Mouse (Mus musculus) cerebellum, postnatal 4 days (tissue): ENCODE data around the gene Ush1g.

Experiments
- DNase-seq, 2 experiments: peaks; one replicate each; pipeline ENCODE4 v3.0.0; 2022; ENCODE audit warnings: low spot score in 2 of 2, mixed read lengths in 1 of 2

The Ush1g gene

DNA sequence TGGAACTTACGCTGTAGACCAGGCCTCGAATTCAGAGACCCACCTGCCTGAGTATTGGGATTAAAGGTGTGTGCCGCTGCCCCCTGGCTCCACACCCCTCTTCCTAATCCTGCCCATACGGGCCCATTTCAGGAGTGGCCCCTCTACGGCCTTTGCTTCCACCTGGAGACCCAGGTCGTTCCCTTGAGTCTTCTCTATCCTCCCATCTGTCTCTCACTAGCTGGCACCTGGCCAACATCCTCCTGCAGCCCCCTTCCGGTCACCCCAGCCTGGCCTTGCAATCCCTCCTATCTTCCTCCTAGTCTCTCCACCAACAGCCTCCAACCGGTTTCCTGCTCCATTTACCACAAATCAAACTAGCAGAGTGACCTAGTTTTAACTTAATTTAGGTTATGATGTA lies 32.0 kb downstream of the Ush1g start:
- DNase-seq, result no peak

DNA sequence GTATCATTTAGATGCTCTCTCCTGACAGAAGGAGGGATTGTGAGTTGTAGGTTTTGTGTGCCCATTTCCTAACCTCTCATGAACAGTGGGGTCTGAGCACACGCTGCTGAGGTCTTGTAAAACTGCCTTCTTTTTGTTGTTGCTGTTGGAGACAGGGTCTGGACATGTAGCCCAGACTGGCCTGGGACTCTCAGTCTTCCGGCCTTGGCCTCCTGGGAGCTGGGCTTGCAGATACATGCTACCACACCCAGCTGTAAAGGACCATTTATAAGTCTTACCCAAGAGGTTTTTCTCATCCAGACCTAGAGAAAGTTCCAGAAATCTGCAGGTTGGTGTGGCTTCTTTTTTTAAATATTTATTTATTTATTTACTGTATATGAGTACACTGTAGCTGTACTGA lies 33.5 kb downstream of the Ush1g start:
- DNase-seq, result no peak

- no peak for DNase-seq
Observed at GRCm38 (mm10) chr11:115287386-115287785, 34.5 kb downstream of the Ush1g start.

- DNase-seq, result no peak
Observed at GRCm38 (mm10) chr11:115286201-115286993, 35.4 kb downstream of the Ush1g start.

DNA sequence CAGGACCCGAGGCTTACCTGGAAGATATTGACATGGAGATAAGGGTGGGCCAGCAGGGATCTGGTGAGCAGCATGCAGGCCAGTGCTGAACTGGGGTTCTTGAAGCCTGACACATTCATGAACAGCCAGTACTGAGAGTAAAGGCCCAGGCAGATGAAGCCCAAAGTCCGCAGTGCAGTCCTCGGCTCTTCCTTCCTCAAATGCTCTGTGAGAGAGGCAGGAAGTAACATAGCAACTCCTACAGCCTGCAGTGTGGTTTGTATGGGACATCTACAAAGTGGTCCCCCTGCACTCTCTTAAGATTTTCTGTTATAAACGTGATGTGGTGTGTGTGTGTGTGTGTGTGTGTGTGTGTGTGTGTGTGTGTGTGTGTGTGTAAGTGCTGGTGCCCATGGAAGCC lies 36.6 kb downstream of the Ush1g start:
- DNase-seq, result no peak

- DNase-seq, result no peak
Observed at GRCm38 (mm10) chr11:115283891-115284620, 37.8 kb downstream of the Ush1g start.

DNA sequence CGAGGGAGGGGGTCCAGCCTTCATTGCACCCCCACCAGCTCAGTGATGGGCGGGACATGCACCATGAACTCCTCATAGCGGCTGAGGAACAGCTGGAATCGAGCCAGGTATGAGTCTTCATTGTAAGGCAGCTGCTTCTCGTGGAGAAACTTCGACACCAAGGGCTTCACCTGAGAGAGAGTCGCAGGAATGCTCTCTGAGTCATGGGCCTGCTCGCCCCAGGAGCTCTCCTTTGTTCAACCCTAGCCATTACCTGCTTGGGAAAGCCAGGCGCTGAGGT lies 38.4 kb downstream of the Ush1g start:
- DNase-seq, result no peak

DNA sequence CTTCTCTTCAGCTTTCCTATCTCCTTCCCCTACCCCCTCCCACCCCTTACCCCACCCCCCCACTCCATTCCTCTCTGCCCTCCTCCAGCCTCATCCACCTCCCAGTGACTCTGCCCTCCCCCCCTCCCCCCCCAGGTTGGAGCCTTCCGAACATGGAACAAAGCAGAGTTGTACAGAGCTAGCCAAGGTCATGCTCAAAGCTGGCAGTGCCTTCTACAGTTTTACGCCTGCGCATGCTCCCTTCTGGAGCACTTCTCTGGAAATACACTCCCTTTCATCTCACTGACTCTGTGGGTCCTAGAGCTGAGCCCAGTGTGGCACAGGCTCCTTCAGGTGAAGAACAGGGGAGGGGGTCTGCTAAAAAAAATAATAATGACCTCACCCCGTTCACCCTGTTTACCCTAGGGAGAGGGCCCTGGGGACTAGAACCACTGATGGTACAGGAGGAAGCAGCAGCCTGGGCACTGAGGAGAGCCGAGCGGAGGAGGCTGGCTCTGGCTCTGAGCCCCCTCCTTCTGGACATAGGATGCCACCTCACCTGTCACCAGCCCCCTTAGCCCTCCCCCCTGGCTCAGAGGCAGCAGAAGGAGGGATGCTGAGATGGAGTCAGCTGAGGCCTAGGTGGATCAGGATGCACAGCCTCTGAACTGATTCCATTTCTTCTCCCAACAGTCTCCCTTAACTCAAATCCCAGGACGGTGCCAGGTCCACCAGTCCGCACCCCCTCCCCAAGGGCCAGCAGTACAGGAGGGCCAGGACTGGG lies 38.9 kb downstream of the Ush1g start:
- no peak for DNase-seq

DNA sequence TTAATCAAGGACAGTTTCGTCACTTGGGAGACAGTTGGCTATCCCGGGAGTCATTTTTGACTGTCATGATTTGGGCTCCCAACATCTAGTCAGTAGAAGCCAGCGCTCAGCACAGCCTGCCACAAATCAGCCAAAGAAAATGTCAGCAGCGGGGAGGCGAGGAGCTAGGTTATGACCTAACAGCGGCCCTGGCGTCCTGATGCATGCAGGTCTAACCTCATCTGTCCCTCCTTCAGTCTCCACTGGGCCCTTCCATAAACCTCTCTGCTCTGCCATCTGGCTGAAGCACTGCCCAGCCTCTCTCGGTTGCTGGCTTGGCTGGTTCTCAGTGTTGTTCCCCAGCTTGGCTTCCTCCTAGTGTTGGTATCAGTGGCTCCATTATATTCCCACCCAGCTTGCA lies 39.5 kb downstream of the Ush1g start:
- no peak for DNase-seq

DNA sequence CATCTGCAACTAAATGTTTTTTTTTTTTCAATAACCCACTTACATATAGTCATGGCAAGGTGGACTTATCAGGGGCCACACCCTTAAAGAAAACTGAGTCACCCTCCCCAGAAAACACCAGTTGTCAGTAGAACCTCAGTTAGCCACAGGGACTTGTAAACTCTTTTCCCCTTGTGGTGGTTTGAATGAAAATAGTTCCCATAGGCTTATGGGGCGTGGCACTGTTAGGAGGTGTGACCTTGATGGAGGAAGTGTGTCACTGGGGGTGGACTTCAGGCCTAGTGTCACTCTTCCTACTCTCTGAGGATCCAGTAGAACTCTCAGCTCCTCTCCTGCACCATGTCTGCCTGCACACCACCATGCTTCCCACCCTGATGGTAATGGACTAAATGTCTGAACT lies 42.1 kb downstream of the Ush1g start:
- DNase-seq, result no peak

GRCm38 (mm10) chr11:115278176-115278575 lies 43.7 kb downstream of the Ush1g start:
- DNase-seq, result no peak

- no peak for DNase-seq
Observed at GRCm38 (mm10) chr11:115277604-115277975, 44.3 kb downstream of the Ush1g start.

DNA sequence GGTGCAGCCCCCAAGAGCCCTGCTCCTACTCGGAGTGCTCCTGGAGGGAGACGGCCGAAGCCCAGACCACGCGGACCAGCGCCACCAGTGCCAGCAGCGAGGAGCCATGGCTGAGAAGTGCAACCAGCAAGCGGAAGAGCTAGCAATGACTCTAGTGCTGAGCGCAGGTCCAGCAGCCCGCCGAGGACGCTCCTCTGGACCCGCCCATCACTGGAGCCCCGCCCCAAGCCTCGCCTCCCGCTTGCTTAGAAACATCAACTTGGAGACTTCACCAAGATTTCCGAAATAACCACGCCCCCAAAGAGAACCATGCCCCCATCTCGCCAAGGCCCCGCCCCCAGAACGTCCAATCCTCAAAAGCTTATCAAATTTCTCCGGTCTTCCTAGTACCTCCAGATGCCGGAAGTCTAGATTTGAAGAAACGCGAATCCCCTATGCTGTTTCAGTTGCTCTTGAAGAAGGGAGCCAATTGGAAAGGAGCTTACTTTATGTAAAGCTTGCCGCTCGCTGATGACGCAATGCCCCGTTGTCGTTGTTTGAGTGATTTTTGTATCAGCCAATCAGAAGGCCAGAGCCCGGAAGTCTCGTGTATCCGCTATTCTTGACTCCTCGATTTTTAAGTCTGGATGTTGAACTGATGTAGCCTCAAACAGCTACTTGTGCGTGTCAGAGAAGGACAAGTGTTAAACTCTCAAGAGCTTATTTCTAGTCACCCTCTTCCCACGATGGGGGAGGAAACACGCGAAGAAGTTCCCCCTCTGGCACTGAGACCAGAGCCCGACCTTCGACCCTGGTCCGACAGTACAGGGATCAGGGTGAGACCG lies 44.8 kb downstream of the Ush1g start, which contains the start of gene Fdxr:
Gene Fdxr, minus strand, starts transcription at position 271 of the 824 bp plus-strand sequence.
- peak; percentile 88 to 93 for DNase-seq

DNA sequence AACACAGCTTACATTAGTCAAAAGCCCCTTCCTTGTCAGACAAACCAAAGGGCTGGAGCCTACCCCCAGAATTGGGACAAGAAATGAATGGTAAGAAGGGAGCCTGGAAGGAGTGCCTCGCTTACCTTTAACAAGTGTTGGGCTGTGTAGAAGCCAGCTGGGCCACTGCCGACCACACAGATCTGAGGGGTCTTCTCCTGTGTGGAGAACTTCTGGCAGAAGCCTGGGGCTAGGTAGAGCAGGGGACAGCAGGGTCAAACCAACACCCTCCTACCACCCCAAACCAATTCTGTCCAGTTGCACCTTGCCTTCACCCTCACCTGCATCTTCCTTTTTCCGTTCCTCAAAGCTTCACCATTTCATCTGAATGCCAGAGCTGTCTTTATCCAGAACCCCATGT lies 45.9 kb downstream of the Ush1g start:
- no peak for DNase-seq

DNA sequence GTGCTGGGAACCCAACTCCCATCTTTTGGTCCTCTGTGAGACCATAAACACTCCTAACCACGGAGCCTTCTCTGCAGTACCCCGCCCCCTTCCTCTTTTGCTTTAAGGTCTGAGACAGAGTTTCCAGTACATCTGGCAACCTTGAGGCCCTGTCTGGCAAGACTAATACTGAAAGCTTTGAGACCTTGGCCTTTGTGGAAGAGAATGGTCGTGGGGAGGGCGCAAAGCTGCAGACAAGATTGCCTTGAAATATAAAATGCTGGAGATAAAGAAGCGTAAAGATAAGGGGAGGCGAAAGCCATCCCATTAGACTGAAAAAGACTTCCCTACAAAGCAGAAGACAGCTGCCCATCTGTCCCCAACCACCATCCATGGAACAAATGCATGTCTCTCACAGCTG lies 46.3 kb downstream of the Ush1g start:
- DNase-seq, result no peak

DNA sequence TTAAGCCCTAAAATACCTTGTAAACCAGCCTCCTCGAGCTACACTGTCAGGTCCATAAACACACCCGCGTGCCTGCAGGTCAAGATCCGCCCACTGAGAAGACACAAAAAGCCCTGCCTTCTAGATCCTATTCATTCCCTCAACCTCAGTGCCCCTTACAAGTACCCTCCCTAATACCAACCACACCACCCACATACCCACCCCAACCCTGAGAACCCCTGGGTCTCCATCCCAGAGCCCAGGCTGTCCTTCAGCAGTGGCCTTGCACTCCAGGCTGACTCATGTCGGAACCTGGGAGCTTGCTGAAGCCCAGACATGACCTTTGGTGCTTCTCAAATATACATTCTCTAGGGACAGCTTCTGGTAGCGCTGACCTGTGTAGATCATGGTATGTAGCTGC lies 47.1 kb downstream of the Ush1g start:
- no peak for DNase-seq

- no peak for DNase-seq
Observed at GRCm38 (mm10) chr11:115274178-115274577, 47.7 kb downstream of the Ush1g start.

DNA sequence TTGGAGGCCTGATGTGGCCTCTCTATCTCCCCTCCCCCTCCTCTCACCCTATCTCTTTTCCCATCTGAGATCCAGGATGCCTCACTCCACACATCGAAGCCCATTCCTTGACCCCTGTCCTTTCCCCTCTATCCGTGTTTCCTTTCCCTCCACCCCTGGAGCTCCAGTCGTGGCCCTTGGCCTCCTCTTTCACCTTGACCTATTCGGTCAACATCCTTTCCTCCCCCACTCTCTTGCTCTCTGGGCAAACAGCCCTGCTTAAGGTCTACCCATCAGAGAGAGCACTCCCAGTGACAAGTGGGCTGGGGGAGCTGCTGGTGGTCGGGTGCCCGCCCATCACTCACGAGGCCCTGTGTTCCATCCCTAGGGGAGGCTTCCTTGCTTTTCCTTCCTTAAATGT lies 48.1 kb downstream of the Ush1g start:
- no peak for DNase-seq

- no peak for DNase-seq
Observed at GRCm38 (mm10) chr11:115272894-115273498, 48.8 kb downstream of the Ush1g start.

- DNase-seq, result no peak
Observed at GRCm38 (mm10) chr11:115271481-115271880, 50.4 kb downstream of the Ush1g start.

DNA sequence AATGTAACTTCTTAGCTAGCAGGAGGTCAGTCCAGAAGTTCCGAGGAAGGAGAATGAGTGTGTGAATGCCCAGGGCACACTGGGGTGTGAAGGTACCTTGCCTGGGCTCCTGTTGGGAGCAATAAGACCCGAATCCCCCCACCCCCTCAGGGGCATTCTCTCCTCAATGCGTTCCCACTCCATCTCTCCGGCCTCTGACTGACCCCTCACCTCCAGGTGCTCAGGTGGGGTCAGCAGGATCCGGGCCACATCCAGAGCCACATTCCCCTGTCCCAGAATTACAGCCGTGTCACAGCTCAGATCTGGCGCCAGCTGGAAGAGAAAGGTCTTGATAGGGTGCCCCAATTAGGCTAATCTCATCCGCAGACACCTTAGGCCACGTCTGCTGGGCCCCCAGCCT lies 50.8 kb downstream of the Ush1g start:
- no peak for DNase-seq
